Mouse (Mus musculus): Measurements from ENCODE around the gene Pigp. TPM values are rescaled to one million over a fixed set of nuclear protein-coding genes. Genes with fewer than 3 reads are reported as not detected.

Pigp gene
- total and polyA plus RNA-seq, 3 experiments, result 63.8 to 163 (median 103) TPM

DNA sequence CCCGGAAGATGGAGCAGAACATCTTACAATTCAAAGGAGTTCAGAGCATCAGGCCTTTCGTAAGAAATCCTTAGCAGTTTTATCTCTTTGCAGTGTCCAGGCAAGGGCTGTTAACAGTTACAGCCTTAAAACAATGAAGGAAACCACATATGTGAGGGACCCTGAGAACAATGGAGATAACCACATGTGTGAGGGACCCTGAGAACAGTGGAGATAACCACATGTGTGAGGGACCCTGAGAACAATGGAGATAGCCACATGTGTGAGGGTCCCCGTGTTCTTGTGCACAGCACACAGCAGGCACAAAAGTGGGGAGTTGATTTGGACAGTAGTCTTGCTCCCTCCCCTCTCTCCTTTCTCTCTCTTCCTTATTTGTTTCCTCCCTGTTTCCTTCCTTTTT lies 13.6 kb downstream of the Pigp start:
- Histone ChIP-seq H3K4me1 (ENCODE audit: control insufficient read depth in 1 of 2, insufficient read depth in 2 of 2) (peaks cover 20 to 50% of the 10 kb centered on the region in 2 experiments), H3K36me3 (replicated peaks in 1 of 2; ENCODE audit: control insufficient read depth in 1 of 2, insufficient read depth in 1 of 2, low read length in 1 of 2) (no peaks in the 10 kb centered on the region), H3K79me2 (replicated peaks; ENCODE audit: control insufficient read depth, extremely low read depth, insufficient read depth, poor library complexity, severe bottlenecking) (no peaks in the 10 kb centered on the region), H3K27ac (ENCODE audit: insufficient read depth, low read depth) (no peak overlapping the region), H3K9me3 (replicated peaks; ENCODE audit: low read length) (no peaks in the 10 kb centered on the region), H3K27me3 (replicated peaks) (no peaks in the 10 kb centered on the region), H3K4me2 (ENCODE audit: insufficient read depth, low read depth, poor library complexity, severe bottlenecking) (no peak overlapping the region), H3K9ac (ENCODE audit: insufficient read depth, low read depth) (no peak overlapping the region), H3K4me3 (replicated peaks in 1 of 3; ENCODE audit: low read depth in 2 of 3, low read length in 2 of 3, poor library complexity in 1 of 3) (no peak overlapping the region)
- in situ Hi-C loops (cut with MboI; ENCODE audit: low pct_ligation_motif_present, low pct_unique_long_range_greater_than_20kb, low sequenced_read_pairs), result no loop called here
- no peak for DNase-seq (ENCODE audit: extremely low read depth)
- TF ChIP-seq MYC (IDR thresholded peaks at IDR 0.05; ENCODE audit: low read depth, low read length) (no peak), JUN (IDR thresholded peaks at IDR 0.05; ENCODE audit: insufficient read depth, low read depth, low read length) (no peak), TCF12 (IDR thresholded peaks at IDR 0.05; ENCODE audit: low read depth, low read length) (no peak), MAFK (IDR thresholded peaks at IDR 0.05; ENCODE audit: insufficient replicate concordance, low read length) (no peak)
- dilution Hi-C loops (cut with MboI; ENCODE audit: extremely low pct_ligation_motif_present, extremely low pct_unique_long_range_greater_than_20kb, low sequenced_read_pairs), result no loop called here

DNA sequence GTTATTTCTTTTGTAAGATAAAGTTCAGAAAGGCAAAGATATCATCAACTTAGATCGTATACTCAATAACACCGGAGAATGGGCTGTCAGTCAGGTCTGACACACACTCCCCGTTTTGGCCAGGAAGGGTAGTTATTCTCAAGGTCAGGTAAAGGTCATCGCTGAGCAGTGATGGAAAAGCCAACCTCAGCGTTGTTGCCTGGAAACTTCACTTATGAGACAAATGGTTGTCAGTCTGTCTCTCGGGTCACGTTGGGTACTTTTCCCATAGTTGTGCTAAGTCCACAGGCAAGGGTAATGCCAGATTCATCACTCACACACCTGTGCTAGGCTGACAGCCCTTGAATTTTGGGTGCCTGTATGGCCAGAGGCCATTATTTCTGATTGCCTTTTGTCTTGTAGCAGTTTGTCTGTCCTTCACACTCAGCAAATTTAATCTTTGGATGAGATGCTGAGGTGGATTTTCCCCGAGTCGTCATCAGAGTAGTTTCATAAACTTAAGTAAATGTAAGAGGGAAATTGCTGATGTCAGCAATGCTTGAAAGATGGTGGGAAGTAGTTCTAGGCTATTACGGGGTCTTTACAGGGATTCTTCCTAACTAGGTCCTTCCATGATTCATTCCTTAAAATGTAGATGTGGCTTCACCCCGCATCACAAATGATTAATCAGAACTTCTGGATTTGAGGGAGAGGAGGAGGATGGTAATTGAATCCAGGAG lies 14.7 kb downstream of the Pigp start:
- Histone ChIP-seq H3K9me3 (replicated peaks; ENCODE audit: low read length) (no peaks in the 10 kb centered on the region), H3K36me3 (replicated peaks in 1 of 2; ENCODE audit: control insufficient read depth in 1 of 2, insufficient read depth in 1 of 2, low read length in 1 of 2) (no peaks in the 10 kb centered on the region), H3K79me2 (replicated peaks; ENCODE audit: control insufficient read depth, extremely low read depth, insufficient read depth, poor library complexity, severe bottlenecking) (no peaks in the 10 kb centered on the region), H3K4me3 (replicated peaks in 1 of 3; ENCODE audit: low read depth in 2 of 3, low read length in 2 of 3, poor library complexity in 1 of 3) (no peak overlapping the region), H3K27ac (ENCODE audit: insufficient read depth, low read depth) (no peak overlapping the region), H3K27me3 (replicated peaks) (no peaks in the 10 kb centered on the region), H3K4me1 (ENCODE audit: control insufficient read depth in 1 of 2, insufficient read depth in 2 of 2) (peaks cover 13 to 44% of the 10 kb centered on the region in 2 experiments), H3K4me2 (ENCODE audit: insufficient read depth, low read depth, poor library complexity, severe bottlenecking) (no peak overlapping the region), H3K9ac (ENCODE audit: insufficient read depth, low read depth) (no peak overlapping the region)
- dilution Hi-C loops (cut with MboI; ENCODE audit: extremely low pct_ligation_motif_present, extremely low pct_unique_long_range_greater_than_20kb, low sequenced_read_pairs), result no loop called here
- no peak for DNase-seq (ENCODE audit: extremely low read depth)
- TF ChIP-seq SIN3A (IDR thresholded peaks at IDR 0.05; ENCODE audit: low read length), result 0 out of 2 replicates have a peak, but pooled peaks have one; percentile 19
- no peak for TF ChIP-seq NELFE (IDR thresholded peaks at IDR 0.05; ENCODE audit: low read depth, low read length)
- TF ChIP-seq JUND (conservative IDR thresholded peaks at IDR 0.05; ENCODE audit: low read depth, low read length), result no peak
- peak; percentile 99 for TF ChIP-seq MAFK (IDR thresholded peaks at IDR 0.05; ENCODE audit: insufficient replicate concordance, low read length)
- no peak for TF ChIP-seq TCF12 (IDR thresholded peaks at IDR 0.05; ENCODE audit: low read depth, low read length)
- TF ChIP-seq PAX5 (IDR thresholded peaks at IDR 0.05; ENCODE audit: low read length), result no peak
- no peak for TF ChIP-seq POLR2AphosphoS2 (IDR thresholded peaks at IDR 0.05; ENCODE audit: low read depth, low read length)
- no peak for TF ChIP-seq CHD1 (IDR thresholded peaks at IDR 0.05; ENCODE audit: low read depth, low read length)
- in situ Hi-C loops (cut with MboI; ENCODE audit: low pct_ligation_motif_present, low pct_unique_long_range_greater_than_20kb, low sequenced_read_pairs), result no loop called here

- Histone ChIP-seq H3K9me3 (replicated peaks; ENCODE audit: low read length) (no peaks in the 10 kb centered on the region), H3K4me1 (ENCODE audit: control insufficient read depth in 1 of 2, insufficient read depth in 2 of 2) (peaks cover 12 to 37% of the 10 kb centered on the region in 2 experiments), H3K36me3 (replicated peaks in 1 of 2; ENCODE audit: control insufficient read depth in 1 of 2, insufficient read depth in 1 of 2, low read length in 1 of 2) (no peaks in the 10 kb centered on the region), H3K27ac (ENCODE audit: insufficient read depth, low read depth) (no peak overlapping the region), H3K27me3 (replicated peaks) (no peaks in the 10 kb centered on the region), H3K4me2 (ENCODE audit: insufficient read depth, low read depth, poor library complexity, severe bottlenecking) (no peak overlapping the region), H3K4me3 (replicated peaks in 1 of 3; ENCODE audit: low read depth in 2 of 3, low read length in 2 of 3, poor library complexity in 1 of 3) (no peak overlapping the region), H3K9ac (ENCODE audit: insufficient read depth, low read depth) (no peak overlapping the region), H3K79me2 (replicated peaks; ENCODE audit: control insufficient read depth, extremely low read depth, insufficient read depth, poor library complexity, severe bottlenecking) (no peaks in the 10 kb centered on the region)
- dilution Hi-C loops (cut with MboI; ENCODE audit: extremely low pct_ligation_motif_present, extremely low pct_unique_long_range_greater_than_20kb, low sequenced_read_pairs) (no loop called here), in situ Hi-C loops (cut with MboI; ENCODE audit: low pct_ligation_motif_present, low pct_unique_long_range_greater_than_20kb, low sequenced_read_pairs) (no loop called here)
- no peak for DNase-seq (ENCODE audit: extremely low read depth)
- no peak for TF ChIP-seq POLR2AphosphoS2 (IDR thresholded peaks at IDR 0.05; ENCODE audit: low read depth, low read length)
- no peak for TF ChIP-seq ELF1 (IDR thresholded peaks at IDR 0.05; ENCODE audit: low read depth, low read length)
- TF ChIP-seq SIN3A (IDR thresholded peaks at IDR 0.05; ENCODE audit: low read length), result no peak
- TF ChIP-seq CHD2 (IDR thresholded peaks at IDR 0.05; ENCODE audit: low read length), result no peak
- TF ChIP-seq MAZ (IDR thresholded peaks at IDR 0.05; ENCODE audit: low read depth, low read length), result no peak
- no peak for TF ChIP-seq IRF4 (IDR thresholded peaks at IDR 0.05; ENCODE audit: low read depth, low read length)
- no peak for TF ChIP-seq MAX (IDR thresholded peaks at IDR 0.05; ENCODE audit: low read length)
- TF ChIP-seq BHLHE40 (IDR thresholded peaks at IDR 0.05; ENCODE audit: low read depth, low read length), result no peak
- no peak for TF ChIP-seq RAD21 (IDR thresholded peaks at IDR 0.05; ENCODE audit: low read depth, low read length)
- TF ChIP-seq PAX5 (IDR thresholded peaks at IDR 0.05; ENCODE audit: low read length), result no peak
Measured at GRCm38 (mm10) chr16:94356046-94356445, 15.6 kb downstream of the Pigp start.

All from CH12.LX (cell line).